Mouse (Mus musculus) forebrain, embryonic 15.5 days (tissue): ENCODE measurements around the gene Lingo3. TPM values are rescaled to one million over a fixed set of nuclear protein-coding genes. Genes with fewer than 3 reads are reported as not detected.
A peak's percentile ranks its signal among the peaks of the same experiment; 100 is the strongest.
"Not testable (repeated sequence)": the region's sequence is repeated elsewhere in the genome, so short reads cannot be mapped to it uniquely, and the experiment has no call there.

Experiments used
- ATAC-seq: fragments of 200-750 bp; cut with Nextera tagmentation; replicated peaks from 2 replicates; pipeline ENCODE4 v1.8.0; 2017; ENCODE audit warnings: mild to moderate bottlenecking, moderate TSS enrichment, moderate library complexity
- H3K27ac ChIP-seq: fragments of 300-500 bp; sonication (generic); replicated peaks from 2 replicates; pipeline ENCODE4 v1.5.1; 2015; ENCODE audit warnings: mild to moderate bottlenecking, inconsistent platforms
- H3K27me3 ChIP-seq: fragments of 300-500 bp; sonication (generic); 2 replicates; pipeline ENCODE4 v1.6.1; 2015; ENCODE audit warnings: inconsistent platforms
- H3K36me3 ChIP-seq: fragments of 300-500 bp; sonication (generic); 2 replicates; pipeline ENCODE4 v1.6.1; 2015; ENCODE audit warnings: mild to moderate bottlenecking, inconsistent platforms
- H3K4me1 ChIP-seq: fragments of 300-500 bp; sonication (generic); 2 replicates; pipeline ENCODE4 v1.6.1; 2015; ENCODE audit warnings: inconsistent platforms
- H3K4me2 ChIP-seq: fragments of 300-500 bp; sonication (generic); replicated peaks from 2 replicates; pipeline ENCODE4 v1.6.1; 2015; ENCODE audit warnings: mild to moderate bottlenecking, inconsistent platforms
- H3K4me3 ChIP-seq: fragments of 300-500 bp; sonication (generic); 2 replicates; pipeline ENCODE4 v1.5.1; 2015; ENCODE audit warnings: mild to moderate bottlenecking, inconsistent platforms
- H3K9ac ChIP-seq: fragments of 300-500 bp; sonication (generic); replicated peaks from 2 replicates; pipeline ENCODE4 v1.6.1; 2015; ENCODE audit warnings: mild to moderate bottlenecking, inconsistent platforms
- H3K9me3 ChIP-seq: fragments of 300-500 bp; sonication (generic); 2 replicates; pipeline ENCODE4 v1.6.1; 2016; ENCODE audit warnings: inconsistent platforms
- WGBS: fragments of 180-500 bp; shearing (Covaris S2); methylation state at CpG from one replicate; pipeline ENCODE4 v1.1.7; 2015; ENCODE audit warnings: mixed read lengths; 5-methylcytosine and 5-hydroxymethylcytosine counted together
- polyA plus RNA-seq: library from polyadenylated mRNA; unstranded; fragments of >200 nt; fragmentation: Nextera tagmentation; extraction: Ambion mirVana; gene quantifications from 2 replicates; pipeline ENCODE4 v1.2.1, GENCODE M21; 2015

Gene Lingo3
- polyA plus RNA-seq, 1 experiment from 2014 or later = 5.5 TPM

DNA sequence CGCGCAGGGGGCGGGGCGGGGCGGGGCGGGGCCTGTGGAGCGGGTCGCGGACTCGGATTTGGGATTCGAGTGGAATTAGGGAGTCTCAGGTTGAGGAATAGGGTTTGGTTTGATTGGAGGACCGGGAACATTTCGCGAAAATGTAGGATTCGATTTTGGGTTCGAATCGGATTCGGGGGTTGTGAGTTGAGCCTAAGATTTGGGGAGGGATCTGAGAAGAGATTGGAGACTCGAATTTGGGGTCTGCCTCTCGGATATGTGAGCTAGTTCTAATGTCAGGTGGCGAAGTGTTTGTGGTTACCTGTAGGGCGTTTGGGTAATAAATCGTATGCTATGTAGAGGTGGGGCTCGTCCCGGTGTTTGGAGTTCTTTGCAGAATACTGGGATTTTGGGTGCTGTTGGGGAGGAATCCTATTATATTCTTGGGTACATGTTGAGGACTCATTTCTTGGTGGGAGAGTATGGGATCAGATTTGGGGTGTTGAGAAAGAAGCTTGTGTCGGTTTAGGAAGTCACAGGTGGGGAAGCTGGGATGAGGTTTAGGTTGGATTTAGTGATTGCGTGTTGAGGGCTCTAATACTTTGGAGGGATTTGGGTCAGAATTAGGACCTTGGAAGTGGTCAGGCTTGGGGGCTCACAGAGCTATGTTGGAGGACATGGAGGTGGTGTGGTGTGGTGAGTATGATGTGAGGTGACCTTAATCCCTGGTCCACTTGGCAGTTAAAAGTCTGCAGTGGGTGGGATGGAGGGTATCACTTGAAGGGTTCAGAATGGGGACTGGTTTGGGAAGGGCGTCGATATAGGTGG lies 16.6 kb downstream of the Lingo3 start:
- H3K27ac ChIP-seq = peak overlapping the region; percentile 89
- no peak for ATAC-seq
- peak overlapping the region; percentile 93 for H3K4me3 ChIP-seq
- H3K4me1 ChIP-seq = peaks cover 19% of the 10 kb centered on the region
- no peaks in the 10 kb centered on the region for H3K27me3 ChIP-seq
- peak overlapping the region; percentile 98 for H3K4me2 ChIP-seq
- H3K36me3 ChIP-seq = peaks cover 18% of the 10 kb centered on the region
- H3K9ac ChIP-seq = peak overlapping the region; percentile 86
- no peaks in the 10 kb centered on the region for H3K9me3 ChIP-seq
- WGBS = 7% methylated on average over 29 of the region's 29 CpGs

GRCm38 (mm10) chr10:80826151-80827062 lies 17.4 kb downstream of the Lingo3 start, which contains the start of gene Oaz1:
Gene Oaz1, plus strand, starts transcription at chr10:80826656.
- H3K4me3 ChIP-seq = peak within 1 kb of the TSS; percentile 93
- peak within 1 kb of the TSS; percentile 86 for H3K9ac ChIP-seq
- H3K27ac ChIP-seq = peak within 1 kb of the TSS; percentile 89
- peaks cover 18% of the 10 kb centered on the region for H3K36me3 ChIP-seq
- peak; percentile 98 for ATAC-seq
- WGBS = under 1% methylated on average over 80 of the region's 82 CpGs
- H3K9me3 ChIP-seq = no peaks in the 10 kb centered on the region
- peaks cover 19% of the 10 kb centered on the region for H3K4me1 ChIP-seq
- no peaks in the 10 kb centered on the region for H3K27me3 ChIP-seq
- peak within 1 kb of the TSS; percentile 98 for H3K4me2 ChIP-seq

DNA sequence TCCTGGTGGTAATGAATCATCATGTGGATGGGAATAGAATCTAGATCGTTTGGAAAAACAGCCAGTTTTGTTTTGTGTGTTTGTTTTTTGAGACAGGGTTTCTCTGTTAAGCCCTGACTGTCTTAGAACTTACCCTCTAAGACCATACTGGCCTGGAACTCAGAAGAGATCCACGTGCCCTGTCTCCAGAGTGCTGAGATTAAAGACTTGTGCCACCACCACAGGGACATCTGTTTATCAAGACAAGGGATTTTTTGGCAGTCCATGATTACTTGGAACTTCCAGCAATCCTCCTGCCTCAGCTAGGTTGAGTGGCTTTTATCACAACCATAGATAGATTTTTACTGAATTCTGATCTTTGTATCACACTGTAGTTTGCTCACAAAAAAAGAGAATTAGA lies 19.0 kb downstream of the Lingo3 start:
- no peak for ATAC-seq
- H3K9ac ChIP-seq = no peak overlapping the region
- 80% methylated on average over 2 of the region's 2 CpGs for WGBS
- H3K4me1 ChIP-seq = peaks cover 19% of the 10 kb centered on the region
- no peak overlapping the region for H3K4me3 ChIP-seq
- H3K9me3 ChIP-seq = no peaks in the 10 kb centered on the region
- no peak overlapping the region for H3K27ac ChIP-seq
- peaks cover 12% of the 10 kb centered on the region for H3K36me3 ChIP-seq
- H3K4me2 ChIP-seq = no peak overlapping the region
- no peaks in the 10 kb centered on the region for H3K27me3 ChIP-seq

DNA sequence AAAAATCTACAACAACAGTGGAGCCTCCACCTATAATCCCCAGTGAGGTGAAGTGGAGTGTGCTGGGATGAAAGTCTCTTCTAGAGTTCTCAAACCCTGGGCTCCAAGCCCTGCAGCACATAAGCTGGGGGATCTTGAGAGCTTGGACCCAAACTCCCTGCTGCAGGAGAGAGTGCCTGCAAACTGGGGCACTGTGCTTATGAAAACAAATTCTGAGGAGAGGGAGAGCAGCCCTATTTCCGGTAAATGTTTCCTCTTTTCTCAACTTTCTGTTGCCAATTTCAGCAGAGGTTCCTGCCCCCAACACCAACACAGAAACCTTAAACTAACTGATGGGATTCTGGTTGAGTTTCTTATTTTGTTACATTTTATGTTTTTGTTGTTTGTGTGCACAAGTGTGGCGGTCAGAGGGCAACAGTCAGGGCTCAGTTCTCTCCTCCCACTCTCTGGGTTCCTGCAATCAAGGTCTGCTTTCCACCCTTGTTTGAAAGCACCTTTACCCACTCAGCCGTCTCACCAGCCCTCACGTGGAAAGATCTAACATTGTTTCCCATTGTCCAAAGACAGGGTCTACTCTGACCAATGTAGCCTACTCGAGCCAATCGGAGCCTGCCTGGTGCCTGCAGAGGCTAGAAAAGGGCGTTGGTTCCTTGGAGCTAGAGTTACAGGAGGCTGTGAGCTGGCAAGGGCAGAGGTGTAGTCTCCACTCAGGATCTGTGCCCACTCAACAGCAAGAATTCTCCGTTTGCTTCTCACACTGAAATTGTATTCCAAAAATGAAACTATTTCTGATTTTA lies 19.8 kb downstream of the Lingo3 start:
- no peaks in the 10 kb centered on the region for H3K27me3 ChIP-seq
- H3K9ac ChIP-seq = no peak overlapping the region
- peaks cover 4% of the 10 kb centered on the region for H3K36me3 ChIP-seq
- H3K27ac ChIP-seq = no peak overlapping the region
- ATAC-seq = no peak
- no peak overlapping the region for H3K4me2 ChIP-seq
- 70% methylated on average over 8 of the region's 8 CpGs for WGBS
- peaks cover 14% of the 10 kb centered on the region for H3K4me1 ChIP-seq
- no peaks in the 10 kb centered on the region for H3K9me3 ChIP-seq
- H3K4me3 ChIP-seq = no peak overlapping the region

DNA sequence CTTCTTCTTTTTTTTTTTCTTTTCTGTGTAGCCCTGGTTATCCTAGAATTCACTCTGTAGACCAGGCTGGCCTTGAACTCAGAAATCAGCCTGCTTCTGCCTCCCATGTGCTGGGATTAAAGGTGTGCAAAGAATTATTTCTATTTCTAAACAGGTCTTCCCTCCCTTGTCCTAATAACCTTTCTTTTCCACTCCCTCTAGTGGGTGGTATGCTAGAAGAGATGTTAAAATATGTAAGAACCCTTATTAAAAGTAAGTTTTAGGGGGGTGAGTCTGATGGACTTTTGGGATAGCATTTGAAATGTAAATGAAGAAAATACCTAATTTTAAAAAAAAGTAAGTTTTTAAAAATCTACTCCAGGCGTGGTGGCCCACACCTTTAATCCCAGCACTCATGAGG lies 20.5 kb downstream of the Lingo3 start:
- no peaks in the 10 kb centered on the region for H3K27me3 ChIP-seq

DNA sequence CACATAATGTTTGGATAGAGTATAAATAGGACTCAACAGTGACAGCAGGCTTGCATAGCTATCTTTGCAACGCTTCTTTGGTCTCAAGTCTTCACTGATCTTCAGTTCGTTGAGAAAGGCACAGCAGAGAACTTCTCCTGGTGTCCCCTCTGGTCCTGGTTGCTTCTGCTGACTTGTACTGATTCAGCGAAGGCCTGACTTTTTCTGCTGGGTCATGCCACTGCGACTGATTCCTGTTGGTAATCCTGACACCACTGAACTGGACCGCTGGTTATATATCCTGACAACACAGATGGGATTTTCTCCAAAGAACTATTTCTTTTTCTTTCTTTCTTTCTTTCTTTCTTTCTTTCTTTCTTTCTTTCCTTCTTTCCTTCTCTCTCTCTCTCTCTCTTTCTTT lies 21.3 kb downstream of the Lingo3 start:
- WGBS = 87% methylated on average over 5 of the region's 5 CpGs

More for the DNA sequence above, 20.5 kb downstream of the Lingo3 start:
- H3K9me3 ChIP-seq = no peaks in the 10 kb centered on the region
- H3K4me2 ChIP-seq = no peak overlapping the region
- H3K36me3 ChIP-seq = peaks cover under 1% of the 10 kb centered on the region; the same call in 1 of the 2 replicates
- no peak overlapping the region for H3K9ac ChIP-seq
- no peak overlapping the region for H3K27ac ChIP-seq
- no peak overlapping the region for H3K4me3 ChIP-seq
- 72% methylated on average over 1 of the region's 1 CpGs for WGBS
- peaks cover 10% of the 10 kb centered on the region for H3K4me1 ChIP-seq
- ATAC-seq = no peak

GRCm38 (mm10) chr10:80821991-80822390 lies 21.8 kb downstream of the Lingo3 start:
- no peak overlapping the region for H3K27ac ChIP-seq
- no peaks in the 10 kb centered on the region; the same call in 1 of the 2 replicates for H3K4me1 ChIP-seq
- H3K9me3 ChIP-seq = no peaks in the 10 kb centered on the region
- H3K27me3 ChIP-seq = no peaks in the 10 kb centered on the region
- no peak overlapping the region for H3K9ac ChIP-seq
- H3K4me2 ChIP-seq = no peak overlapping the region
- no peak for ATAC-seq
- H3K4me3 ChIP-seq = no peak overlapping the region
- 43% methylated on average over 2 of the region's 2 CpGs for WGBS
- no peaks in the 10 kb centered on the region for H3K36me3 ChIP-seq

More for the DNA sequence above, 21.3 kb downstream of the Lingo3 start:
- Histone ChIP-seq H3K36me3 (no peaks in the 10 kb centered on the region), H3K27ac (no peak overlapping the region), H3K4me3 (no peak overlapping the region), H3K9me3 (no peaks in the 10 kb centered on the region), H3K27me3 (no peaks in the 10 kb centered on the region), H3K4me1 (peaks cover 2% of the 10 kb centered on the region), H3K4me2 (no peak overlapping the region), H3K9ac (no peak overlapping the region)
- ATAC-seq = no peak

DNA sequence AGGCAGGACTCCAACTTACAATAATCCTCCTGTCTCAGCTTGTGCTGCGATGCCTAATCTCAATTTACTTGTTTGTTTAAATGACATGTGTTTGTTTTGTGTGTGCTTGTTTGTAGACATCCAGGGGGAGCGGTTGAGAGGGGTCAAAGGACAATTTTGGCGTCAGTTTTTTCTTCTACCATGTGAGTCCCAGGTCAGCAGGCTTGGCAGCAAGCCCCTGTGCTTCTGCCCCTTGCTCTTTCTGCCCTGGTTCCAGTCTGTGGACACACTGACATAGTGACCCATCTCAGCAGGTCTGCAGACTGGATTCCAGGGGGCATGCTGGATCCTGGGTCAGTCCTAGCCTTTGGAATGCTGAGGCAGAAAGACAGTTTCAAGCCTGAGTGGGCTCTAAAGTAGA lies 24.4 kb downstream of the Lingo3 start:
- no peaks in the 10 kb centered on the region for H3K27me3 ChIP-seq
- ATAC-seq = no peak

DNA sequence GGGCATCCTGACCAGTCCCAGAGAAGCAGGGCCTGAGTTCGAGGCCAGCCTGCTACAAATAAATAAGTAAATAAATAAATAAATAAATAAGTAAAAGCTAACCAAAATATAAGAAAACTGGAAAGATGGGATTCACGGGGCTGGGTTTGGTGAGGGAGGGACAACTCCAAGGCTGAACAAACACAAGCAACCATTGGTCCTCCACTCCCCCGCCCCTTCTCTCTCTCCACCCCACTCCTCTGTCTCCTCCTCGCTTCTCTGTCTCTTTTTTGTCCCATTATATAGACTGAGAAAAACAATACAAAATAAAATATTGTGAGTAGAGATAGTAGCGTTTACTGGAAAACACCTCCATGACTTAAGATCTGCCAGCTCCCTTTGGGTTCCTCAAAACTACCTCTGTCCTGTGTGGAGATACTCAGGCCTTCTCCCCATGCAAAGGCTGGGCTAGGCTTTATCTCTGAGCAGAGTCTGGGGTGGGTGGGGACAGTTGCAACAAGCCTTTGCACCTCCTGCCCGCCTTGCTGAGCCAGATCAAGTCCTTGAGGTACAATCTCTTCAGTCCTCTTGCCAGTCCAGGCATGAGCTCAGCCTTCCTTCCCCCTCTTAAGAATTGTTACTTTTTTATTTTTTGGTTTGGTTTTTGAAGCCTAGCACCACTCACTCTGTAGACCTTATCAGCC lies 25.1 kb downstream of the Lingo3 start:
- H3K27me3 ChIP-seq = no peaks in the 10 kb centered on the region

More for the DNA sequence above, 24.4 kb downstream of the Lingo3 start:
- Histone ChIP-seq H3K27ac (no peak overlapping the region), H3K4me1 (no peaks in the 10 kb centered on the region), H3K9ac (no peak overlapping the region), H3K9me3 (no peaks in the 10 kb centered on the region), H3K4me2 (no peak overlapping the region), H3K4me3 (no peak overlapping the region), H3K36me3 (no peaks in the 10 kb centered on the region)
- 64% methylated on average over 3 of the region's 3 CpGs for WGBS

GRCm38 (mm10) chr10:80817955-80818354 lies 25.9 kb downstream of the Lingo3 start:
- H3K4me2 ChIP-seq, ATAC-seq, H3K9ac ChIP-seq, H3K27ac ChIP-seq, H3K36me3 ChIP-seq, H3K27me3 ChIP-seq, H3K9me3 ChIP-seq, H3K4me1 ChIP-seq, H3K4me3 ChIP-seq: not testable (repeated sequence)
- 84% methylated on average over 7 of the region's 7 CpGs for WGBS

More for the DNA sequence above, 25.1 kb downstream of the Lingo3 start:
- 60% methylated on average over 6 of the region's 6 CpGs for WGBS
- no peak overlapping the region for H3K4me3 ChIP-seq
- no peak overlapping the region for H3K4me2 ChIP-seq
- H3K9me3 ChIP-seq = no peaks in the 10 kb centered on the region
- no peak for ATAC-seq
- no peak overlapping the region for H3K9ac ChIP-seq
- no peak overlapping the region for H3K27ac ChIP-seq
- H3K4me1 ChIP-seq = no peaks in the 10 kb centered on the region
- no peaks in the 10 kb centered on the region for H3K36me3 ChIP-seq

DNA sequence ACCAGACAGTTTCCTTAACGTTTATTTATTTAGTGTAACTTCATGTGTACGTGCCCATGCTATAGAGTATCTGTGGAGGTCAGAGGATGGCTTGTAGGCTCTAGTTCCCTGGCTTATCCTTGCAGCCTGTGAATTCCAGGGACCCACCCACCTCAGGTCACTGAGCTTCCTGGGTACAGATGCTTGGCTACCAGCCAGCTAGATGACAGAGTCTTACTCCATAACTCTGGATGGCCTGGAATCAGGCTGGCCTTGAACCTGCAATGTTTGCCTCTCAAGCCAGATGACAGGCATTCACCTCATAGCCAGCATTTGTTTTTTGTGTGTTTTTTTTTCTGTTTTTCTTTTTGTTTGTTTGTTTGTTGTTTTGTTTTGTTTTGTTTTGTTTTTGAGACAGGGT lies 26.7 kb downstream of the Lingo3 start:
- H3K4me2 ChIP-seq = no peak overlapping the region
- H3K9me3 ChIP-seq = no peaks in the 10 kb centered on the region
- WGBS = 68% methylated on average over 2 of the region's 2 CpGs
- H3K27ac ChIP-seq = no peak overlapping the region
- no peak for ATAC-seq
- H3K27me3 ChIP-seq = 0 out of 2 replicates have a peak, but pooled peaks cover 3% of the 10 kb centered on the region
- H3K36me3 ChIP-seq = no peaks in the 10 kb centered on the region
- no peaks in the 10 kb centered on the region for H3K4me1 ChIP-seq
- H3K4me3 ChIP-seq = no peak overlapping the region
- H3K9ac ChIP-seq = no peak overlapping the region
